Mouse (Mus musculus) MN1 (cell line): ENCODE measurements around the gene Pdia2.

Source experiments
- DNase-seq: peaks from one replicate; pipeline ENCODE4 v3.0.0-alpha.2; 2016; ENCODE audit warnings: low spot score

Pdia2 gene

DNA sequence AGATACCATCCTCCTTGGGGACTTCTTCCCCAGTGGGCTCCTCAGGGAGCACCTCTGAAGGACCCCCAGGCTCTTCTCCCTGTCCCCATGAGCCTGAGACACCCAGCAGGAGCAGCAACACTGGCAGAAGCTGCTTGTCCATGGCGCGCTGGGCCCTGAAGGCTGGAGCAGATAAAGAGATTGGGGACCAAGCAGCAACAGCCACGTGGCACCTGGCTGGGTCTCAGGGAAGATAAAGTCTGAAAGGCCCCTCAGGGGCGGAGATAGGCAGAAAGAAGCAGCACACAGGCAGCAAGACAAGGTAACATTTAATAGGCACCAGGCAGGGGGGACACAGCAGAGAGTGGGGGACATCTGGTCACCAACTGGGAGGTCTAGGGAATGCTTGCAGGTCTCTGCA lies at the start of gene Pdia2:
TSS of gene Pdia2 (minus strand) at position 196 of the 400 bp plus-strand sequence.
- DNase-seq: no peak

GRCm38 (mm10) chr17:26244101-26244841 lies 45.4 kb upstream of the Pdia2 start, which contains the start of gene Fam234a:
Gene Fam234a, minus strand, starts transcription at chr17:26244242.
- DNase-seq: peak; percentile 98

DNA sequence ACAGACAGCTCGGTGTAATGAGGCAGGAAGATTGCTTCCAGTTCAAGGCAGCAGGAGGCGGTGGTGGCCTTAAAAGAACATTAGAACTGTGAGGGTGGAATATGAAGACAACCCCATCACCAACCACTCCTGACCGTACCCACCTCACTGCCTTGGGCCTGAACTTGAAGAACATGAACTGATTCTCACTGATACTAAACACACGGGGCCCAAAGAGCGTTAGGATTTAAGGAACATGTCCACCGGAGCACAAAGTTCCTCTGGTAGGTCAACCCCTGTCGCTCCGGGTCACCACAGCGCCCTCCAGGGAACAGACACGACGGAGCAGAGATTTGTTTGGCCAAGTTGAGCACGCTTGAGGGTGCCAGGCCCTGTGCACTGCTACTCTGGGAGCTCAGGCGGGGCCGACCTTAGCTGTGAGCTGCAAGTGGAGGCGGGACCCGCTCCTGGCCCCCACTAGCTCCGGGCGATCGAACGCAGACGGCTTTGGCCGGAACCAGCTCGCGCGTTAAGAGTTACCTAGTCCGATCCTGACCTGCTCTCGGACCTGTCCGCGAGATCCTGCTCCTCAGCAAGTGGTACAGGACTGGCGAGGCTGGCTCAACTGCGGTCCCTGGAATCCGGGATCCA lies 44.7 kb upstream of the Pdia2 start:
- peak; percentile 75 for DNase-seq

DNA sequence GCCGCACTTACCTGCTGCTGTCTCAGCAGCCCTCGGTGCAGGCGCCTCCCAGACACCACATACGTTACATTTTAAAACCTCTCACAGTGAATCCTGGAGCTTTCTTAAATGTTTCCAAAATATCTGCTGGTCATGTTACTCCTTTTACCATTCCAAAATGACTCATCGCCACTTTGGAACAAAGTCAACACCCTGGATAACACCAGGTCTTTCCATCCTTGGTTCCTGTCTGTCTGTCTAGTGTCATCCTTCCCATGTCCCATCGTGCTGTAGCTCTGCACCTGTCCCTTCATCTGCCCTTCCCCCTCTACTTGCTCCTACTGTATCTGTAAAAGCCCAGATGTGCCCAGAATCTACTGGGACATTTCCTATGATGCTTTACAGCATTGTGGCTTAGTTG lies 42.1 kb upstream of the Pdia2 start:
- DNase-seq: peak; percentile 58

DNA sequence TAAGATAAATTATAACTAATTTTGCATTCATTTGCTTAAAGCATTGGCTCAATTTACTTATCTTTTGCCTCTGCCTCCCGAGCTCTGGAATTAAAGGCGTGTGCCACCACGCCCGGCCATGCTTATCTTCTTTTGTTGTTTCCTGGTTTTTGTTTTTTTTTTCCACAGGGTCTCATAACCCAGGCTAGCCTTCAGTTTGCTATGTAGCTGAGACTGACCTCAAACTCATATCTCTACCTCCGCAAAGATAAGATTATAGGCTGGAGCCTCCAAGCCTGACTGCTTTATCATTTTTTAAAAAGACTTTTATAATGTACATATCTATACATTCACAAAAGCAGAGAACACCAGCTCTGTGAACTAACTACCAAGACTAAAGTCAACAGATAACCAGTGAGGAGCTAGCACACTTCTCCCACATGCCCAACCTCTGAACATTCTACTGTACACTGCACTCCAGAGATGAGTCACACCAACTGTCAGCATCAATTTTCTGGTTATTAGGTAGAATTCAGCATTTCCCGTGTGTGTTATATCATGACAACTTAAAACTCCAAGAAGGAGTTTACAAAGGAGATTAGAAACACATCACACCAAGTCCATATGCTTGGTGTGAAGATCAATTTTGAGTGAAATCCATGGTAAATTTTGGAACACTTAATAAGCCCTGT lies 41.4 kb upstream of the Pdia2 start:
- DNase-seq: peak; percentile 58

- DNase-seq: no peak
These were observed 40.7 kb upstream of the Pdia2 start for GRCm38 (mm10) chr17:26239551-26239950.

- DNase-seq: no peak
These were observed 38.8 kb upstream of the Pdia2 start for GRCm38 (mm10) chr17:26237667-26238066.

- DNase-seq: no peak
These were observed 36.4 kb upstream of the Pdia2 start for GRCm38 (mm10) chr17:26235077-26235815.

GRCm38 (mm10) chr17:26234386-26234785 lies 35.5 kb upstream of the Pdia2 start:
- DNase-seq: no peak

- no peak for DNase-seq
These were observed 34.0 kb upstream of the Pdia2 start for GRCm38 (mm10) chr17:26232863-26233262.

GRCm38 (mm10) chr17:26231156-26231555 lies 32.3 kb upstream of the Pdia2 start:
- no peak for DNase-seq

DNA sequence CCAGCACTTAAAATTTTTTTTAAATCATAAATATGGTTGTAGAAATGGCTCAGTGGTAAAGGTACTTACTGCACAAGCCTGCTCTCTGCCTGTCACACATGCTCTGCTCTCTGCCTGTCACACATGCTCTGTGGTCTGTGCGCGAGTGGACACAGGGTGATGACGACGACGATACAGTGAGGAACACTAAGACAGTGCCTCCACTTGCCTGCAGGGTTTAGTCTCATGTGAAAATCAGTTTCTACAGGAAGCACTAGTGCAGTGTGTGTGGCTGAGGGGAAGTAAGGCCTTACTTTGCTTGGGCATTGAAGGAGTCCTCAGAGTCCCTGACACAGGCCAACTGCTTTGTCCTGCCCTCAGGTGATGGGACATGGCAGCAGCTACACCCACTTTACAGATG lies 30.9 kb upstream of the Pdia2 start:
- DNase-seq: no peak

DNA sequence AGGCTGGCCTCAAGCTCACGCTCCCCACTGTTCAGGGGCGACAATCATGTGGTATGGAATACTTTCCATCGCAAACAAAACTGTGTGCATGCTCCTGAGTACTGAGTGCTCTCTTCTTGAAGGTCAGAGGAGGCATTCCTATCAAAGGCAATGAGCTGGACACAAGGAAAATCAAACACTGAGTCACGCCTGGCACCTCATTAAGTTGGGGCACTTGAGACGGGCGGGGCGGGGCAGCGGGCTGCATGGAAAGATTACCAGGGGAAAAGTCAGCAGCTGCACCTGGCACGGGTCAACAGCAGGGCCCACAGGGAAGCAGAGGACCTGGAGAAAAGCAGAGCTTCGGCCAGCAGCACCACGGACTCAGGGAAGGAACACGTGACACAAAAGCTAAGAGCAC lies 26.3 kb upstream of the Pdia2 start:
- DNase-seq: no peak

DNA sequence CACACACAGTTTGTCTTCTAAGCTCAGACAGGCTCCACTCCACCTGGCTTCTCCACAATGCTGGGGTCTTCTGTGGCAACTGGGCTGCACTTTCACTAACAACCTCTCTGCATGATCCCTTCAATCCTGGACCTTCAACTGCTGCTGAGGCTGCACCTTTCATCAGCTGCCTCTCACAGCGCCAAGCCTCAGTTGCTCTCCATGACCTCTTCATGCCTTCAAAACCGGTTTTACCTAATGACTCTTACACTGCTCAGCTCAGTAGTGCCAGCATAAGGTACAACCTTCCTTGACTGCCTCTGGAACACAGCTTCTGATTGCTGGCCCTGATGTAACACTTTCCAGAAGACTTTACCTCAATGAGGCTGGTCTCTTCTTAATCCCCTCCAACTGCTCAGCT lies 22.6 kb upstream of the Pdia2 start:
- DNase-seq: no peak

DNA sequence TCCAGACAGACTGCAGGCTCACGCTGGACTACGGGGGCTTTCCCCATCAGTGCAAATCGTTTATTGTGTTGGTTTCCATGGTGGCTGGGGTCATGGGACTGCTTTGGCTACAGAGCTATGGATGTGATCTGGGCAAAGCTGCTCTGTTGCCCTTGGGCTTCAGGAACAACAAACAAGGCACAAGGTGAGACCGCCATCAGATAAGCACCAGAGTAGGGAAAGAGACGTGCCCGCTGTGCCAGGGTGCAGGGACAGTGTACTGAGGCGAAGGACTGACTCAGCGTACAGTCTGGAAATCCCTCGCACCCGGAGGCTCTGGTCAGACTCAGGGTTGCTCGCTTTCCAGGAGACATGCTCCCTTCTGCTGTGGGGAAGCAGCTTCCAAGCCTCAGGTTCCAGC lies 13.8 kb upstream of the Pdia2 start:
- DNase-seq: no peak

DNA sequence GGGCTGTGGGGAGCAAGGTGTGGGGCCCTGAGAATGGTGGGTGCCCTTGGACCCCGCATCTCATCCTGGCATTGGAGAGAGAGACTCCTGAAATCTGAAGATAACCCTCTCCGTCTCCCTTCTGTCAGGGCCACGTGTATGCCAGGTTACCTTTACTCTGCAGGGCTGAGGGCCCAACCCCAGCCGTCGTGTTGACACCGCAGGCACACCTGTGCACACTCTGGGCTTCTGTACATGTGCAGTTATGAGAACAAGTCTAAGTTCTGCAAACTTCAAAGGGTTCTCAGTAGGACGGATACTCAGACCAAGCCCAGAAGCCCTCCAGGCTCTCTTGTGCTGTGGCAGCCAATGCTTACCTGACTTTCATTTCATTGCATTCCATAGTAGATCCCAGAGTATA lies 13.4 kb upstream of the Pdia2 start:
- no peak for DNase-seq

DNA sequence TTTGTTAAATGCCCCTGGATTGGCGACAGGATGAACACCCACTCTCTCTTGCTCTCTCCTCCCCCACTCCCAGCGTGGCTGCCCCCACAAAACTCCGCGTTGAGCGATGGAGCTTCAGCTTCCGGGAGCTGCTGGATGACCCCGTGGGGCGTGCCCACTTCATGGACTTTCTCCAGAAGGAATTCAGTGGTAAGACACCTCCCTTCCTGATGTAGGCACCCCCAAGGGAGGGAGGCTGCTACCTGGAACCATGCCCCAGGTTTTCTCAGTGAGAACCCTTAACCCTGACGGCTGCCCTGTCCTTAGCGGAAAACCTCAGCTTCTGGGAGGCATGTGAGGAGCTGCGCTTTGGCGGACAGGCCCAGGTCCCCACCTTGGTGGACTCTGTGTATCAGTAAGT lies 8.8 kb upstream of the Pdia2 start, which contains the start of gene Arhgdig:
TSS of gene Arhgdig (minus strand) at position 101 of the 400 bp plus-strand sequence.
- DNase-seq: no peak

GRCm38 (mm10) chr17:26206392-26206791 lies 7.5 kb upstream of the Pdia2 start:
- no peak for DNase-seq

GRCm38 (mm10) chr17:26204766-26205165 lies 5.9 kb upstream of the Pdia2 start:
- no peak for DNase-seq

DNA sequence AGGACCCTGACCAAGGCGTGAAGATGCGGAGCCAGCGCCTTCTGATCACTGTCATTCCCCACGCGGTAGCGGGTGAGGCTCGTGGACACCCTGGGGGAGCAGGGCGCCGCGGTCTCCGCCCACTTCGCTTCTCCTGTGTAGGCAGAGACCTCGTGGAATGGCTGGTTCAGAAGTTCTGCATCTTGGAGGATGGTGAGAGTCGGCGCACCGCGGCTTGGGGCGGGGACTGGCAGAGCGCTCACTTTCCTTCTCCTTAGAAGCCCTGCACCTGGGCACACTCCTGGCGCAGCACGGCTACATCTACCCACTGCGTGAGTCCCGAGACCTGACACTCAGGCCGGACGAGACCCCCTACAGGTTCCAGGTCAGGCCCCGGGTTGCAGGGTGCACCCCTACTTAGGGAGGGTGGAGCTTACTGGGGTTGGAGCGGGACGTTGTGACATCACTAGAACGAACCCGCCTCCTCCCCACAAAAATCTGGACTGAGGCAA lies 4.5 kb upstream of the Pdia2 start:
- DNase-seq: no peak

GRCm38 (mm10) chr17:26202737-26203136 lies 3.9 kb upstream of the Pdia2 start, which contains the start of gene Rgs11:
Gene Rgs11, plus strand, starts transcription at chr17:26202951.
- no peak for DNase-seq

GRCm38 (mm10) chr17:26201998-26202397 lies 3.1 kb upstream of the Pdia2 start:
- peak; percentile 34 for DNase-seq
